Mouse (Mus musculus) testis, adult 2 months (tissue): ENCODE data around the gene Lin52.

Experiments
- CTCF ChIP-seq: fragments of 200-500 bp; IDR thresholded peaks from 2 replicates; pipeline ENCODE4 v1.5.1; 2012; ENCODE audit warnings: low read depth, mild to moderate bottlenecking, inconsistent platforms, low read length, moderate library complexity; ENCODE audit not compliant: control insufficient read depth, insufficient read depth, insufficient replicate concordance
- POLR2A ChIP-seq: fragments of 200-500 bp; IDR thresholded peaks from 2 replicates; pipeline ENCODE4 v1.6.1; 2012; ENCODE audit warnings: low read depth, mild to moderate bottlenecking, inconsistent platforms, low read length, moderate library complexity; ENCODE audit not compliant: control insufficient read depth

DNA sequence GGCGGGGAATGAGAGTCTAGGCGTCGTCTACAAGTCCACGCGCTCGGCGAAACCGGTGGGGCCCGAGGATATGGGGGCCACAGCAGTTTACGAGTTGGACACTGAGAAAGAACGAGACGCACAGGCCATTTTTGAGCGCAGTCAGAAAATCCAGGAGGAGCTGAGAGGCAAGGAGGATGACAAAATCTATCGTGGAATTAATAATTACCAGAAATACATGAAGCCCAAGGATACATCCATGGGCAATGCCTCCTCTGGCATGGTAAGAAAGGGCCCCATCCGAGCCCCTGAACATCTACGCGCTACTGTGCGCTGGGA is 33.7 kb upstream of the Lin52 start:
- no peak for TF ChIP-seq POLR2A
- TF ChIP-seq CTCF, result no peak
